Mouse (Mus musculus) left cerebral cortex, adult 2 months (tissue): ENCODE measurements around the gene Kndc1. TPM values are rescaled to one million over a fixed set of nuclear protein-coding genes. Genes with fewer than 3 reads are reported as not detected.

ENCODE experiments used
- DNase-seq, 2 experiments: peaks; one replicate each; pipeline ENCODE4 v3.0.0; 2021 to 2022; ENCODE audit warnings: low spot score in 2 of 2, mixed read lengths in 1 of 2; ENCODE audit errors: extremely low spot score in 1 of 2
- H3K27ac ChIP-seq: fragments of 200-600 bp; 2 replicates; pipeline ENCODE4 v1.8.1; 2022
- H3K4me3 ChIP-seq: fragments of 200-600 bp; 2 replicates; pipeline ENCODE4 v1.8.1; 2022
- CTCF ChIP-seq: fragments of 200-600 bp; IDR thresholded peaks from 2 replicates; pipeline ENCODE4 v1.8.1; 2022; ENCODE audit warnings: antibody characterized with exemption, mild to moderate bottlenecking, moderate library complexity
- intact Hi-C: fragments of 180-260 bp; cut with DNase I; formaldehyde crosslinking; loops from one replicate; pipeline ENCODE4 v1.15.1; 2025
- total RNA-seq, 2 experiments: library from RNA; stranded (reverse); gene quantifications; 2 replicates each; pipeline ENCODE4 v1.2.3; 2021

Gene Kndc1
- total RNA-seq, 2 experiments from 2014 or later, result 77.7 to 80.4 TPM

- no peak for TF ChIP-seq CTCF
- DNase-seq, result no peak
- no peak overlapping the region for H3K4me3 ChIP-seq
- H3K27ac ChIP-seq, result no peak overlapping the region
- intact Hi-C loops, result no loop called here
Measured at GRCm38 (mm10) chr7:139957437-139957836, 62.9 kb downstream of the Kndc1 start.

- DNase-seq, result no peak
- H3K27ac ChIP-seq, result no peak overlapping the region
- intact Hi-C loops, result no loop called here
- no peak overlapping the region for H3K4me3 ChIP-seq
- no peak for TF ChIP-seq CTCF
Measured at GRCm38 (mm10) chr7:139957958-139958357, 63.5 kb downstream of the Kndc1 start.

- Histone ChIP-seq H3K4me3 (no peak overlapping the region), H3K27ac (no peak overlapping the region)
- TF ChIP-seq CTCF, result no peak
- DNase-seq, result no peak
- intact Hi-C loops, result no loop called here
Measured at GRCm38 (mm10) chr7:139961141-139961540, 66.6 kb downstream of the Kndc1 start.

- TF ChIP-seq CTCF, result no peak
- H3K27ac ChIP-seq, result no peak overlapping the region
- DNase-seq, result no peak
- no peak overlapping the region for H3K4me3 ChIP-seq
- intact Hi-C loops, result no loop called here
Measured at GRCm38 (mm10) chr7:139963814-139964213, 69.3 kb downstream of the Kndc1 start.

GRCm38 (mm10) chr7:139967175-139967574 lies 72.7 kb downstream of the Kndc1 start:
- Histone ChIP-seq H3K4me3 (no peak overlapping the region), H3K27ac (no peak overlapping the region)
- intact Hi-C loops, result loop anchor here (5.0 kb wide), 1 partner anchor 175 kb away; no protein-coding TSS in a partner anchor
- no peak for DNase-seq
- no peak for TF ChIP-seq CTCF

GRCm38 (mm10) chr7:139968428-139968827 lies 73.9 kb downstream of the Kndc1 start:
- no peak overlapping the region for H3K4me3 ChIP-seq
- intact Hi-C loops, result loop anchor here (5.0 kb wide), 1 partner anchor 174 kb away; no protein-coding TSS in a partner anchor
- TF ChIP-seq CTCF, result no peak
- no peak for DNase-seq
- H3K27ac ChIP-seq, result no peak overlapping the region

GRCm38 (mm10) chr7:139969348-139970130 lies 75.0 kb downstream of the Kndc1 start:
- intact Hi-C loops, result loop anchor here (1.0 to 5.0 kb wide), 3 partner anchors 25 to 173 kb away; no protein-coding TSS in a partner anchor
- peak; percentile 78 for TF ChIP-seq CTCF
- DNase-seq, result peak; percentile 83 to 87
- Histone ChIP-seq H3K27ac (no peak overlapping the region), H3K4me3 (no peak overlapping the region)

- intact Hi-C loops, result no loop called here
- no peak for TF ChIP-seq CTCF
- Histone ChIP-seq H3K27ac (no peak overlapping the region), H3K4me3 (no peak overlapping the region)
- no peak for DNase-seq
Measured at GRCm38 (mm10) chr7:139970216-139970919, 75.9 kb downstream of the Kndc1 start.

- Histone ChIP-seq H3K4me3 (no peak overlapping the region), H3K27ac (no peak overlapping the region)
- TF ChIP-seq CTCF, result no peak
- DNase-seq, result no peak
- intact Hi-C loops, result no loop called here
Measured at GRCm38 (mm10) chr7:139970979-139971378, 76.5 kb downstream of the Kndc1 start.

- no peak overlapping the region for H3K27ac ChIP-seq
- no peak for DNase-seq
- TF ChIP-seq CTCF, result no peak
- H3K4me3 ChIP-seq, result no peak overlapping the region
- intact Hi-C loops, result no loop called here
Measured at GRCm38 (mm10) chr7:139971436-139971835, 76.9 kb downstream of the Kndc1 start.

GRCm38 (mm10) chr7:139972923-139973331 lies 78.4 kb downstream of the Kndc1 start:
- intact Hi-C loops, result no loop called here
- DNase-seq, result no peak
- no peak for TF ChIP-seq CTCF
- Histone ChIP-seq H3K4me3 (no peak overlapping the region), H3K27ac (no peak overlapping the region)

- Histone ChIP-seq H3K4me3 (no peak overlapping the region), H3K27ac (no peak overlapping the region)
- intact Hi-C loops, result no loop called here
- no peak for TF ChIP-seq CTCF
- no peak for DNase-seq
Measured at GRCm38 (mm10) chr7:139974307-139974706, 79.8 kb downstream of the Kndc1 start.
